Mouse (Mus musculus) ES-E14 (cell line): ENCODE data around the gene Gm2056. TPM values are rescaled to one million over a fixed set of nuclear protein-coding genes. Genes with fewer than 3 reads are reported as not detected.
A peak's percentile ranks its signal among the peaks of the same experiment; 100 is the strongest.
"Not testable (repeated sequence)": the region's sequence is repeated elsewhere in the genome, so short reads cannot be mapped to it uniquely, and the experiment has no call there.

Source experiments
- DNase-seq: peaks from one replicate; pipeline ENCODE4 v3.0.0-alpha.2; 2013; ENCODE audit warnings: low read depth, low spot score
- H3K27ac ChIP-seq: 2 replicates; pipeline ENCODE4 v1.5.1; 2012; ENCODE audit warnings: low read depth, mild to moderate bottlenecking, low read length, moderate library complexity, mixed read lengths; ENCODE audit not compliant: poor library complexity, insufficient read depth, severe bottlenecking
- H3K36me3 ChIP-seq: 2 replicates; pipeline ENCODE4 v1.6.1; 2012; ENCODE audit warnings: mild to moderate bottlenecking, low read length, moderate library complexity, mixed read lengths; ENCODE audit not compliant: control insufficient read depth, poor library complexity, insufficient read depth, severe bottlenecking
- H3K4me1 ChIP-seq, 2 experiments: fragments of 150-350 bp in 1 of 2; sonication (generic) in 1 of 2; 2 replicates each; pipeline ENCODE4 v1.6.1; 2012; ENCODE audit warnings: low read length in 2 of 2, mild to moderate bottlenecking in 1 of 2, mixed read lengths in 1 of 2; ENCODE audit not compliant: control insufficient read depth in 2 of 2, insufficient read depth in 2 of 2, poor library complexity in 1 of 2
- H3K4me3 ChIP-seq, 2 experiments: fragments of 150-350 bp in 1 of 2; sonication (generic) in 1 of 2; 2 replicates each; pipeline ENCODE4 v1.5.1; 2012; ENCODE audit warnings: low read length in 2 of 2, low read depth in 1 of 2, mild to moderate bottlenecking in 1 of 2, mixed read lengths in 1 of 2; ENCODE audit not compliant: insufficient read depth in 1 of 2, poor library complexity in 1 of 2, severe bottlenecking in 1 of 2
- H3K9ac ChIP-seq: 2 replicates; pipeline ENCODE4 v1.6.1; 2012; ENCODE audit warnings: low read depth, mild to moderate bottlenecking, low read length, mixed read lengths; ENCODE audit not compliant: poor library complexity, insufficient read depth, severe bottlenecking
- H3K9me3 ChIP-seq: fragments of 150-350 bp; sonication (generic); 2 replicates; pipeline ENCODE4 v1.6.1; 2012; ENCODE audit warnings: low read depth, mild to moderate bottlenecking, low read length; ENCODE audit not compliant: control insufficient read depth, insufficient read depth
- in situ Hi-C, 2 experiments: fragments of 600-800 bp; cut with MboI; formaldehyde crosslinking; loops; one replicate each; pipeline ENCODE4 v1.15.1; 2025; ENCODE audit warnings: low sequenced_read_pairs in 2 of 2, inconsistent platforms in 1 of 2; ENCODE audit not compliant: unreplicated experiment in 2 of 2
- total RNA-seq: library from RNA; depleted of rRNA; stranded (reverse); fragments of 300-350 nt; gene quantifications from 2 replicates; pipeline ENCODE4 v1.2.3, GENCODE M21; 2012; rRNA removed

The Gm2056 gene
- total RNA-seq, 1 experiment: 3.2 TPM

- DNase-seq: peak; percentile 47
- H3K36me3 ChIP-seq, H3K4me3 ChIP-seq, in situ Hi-C loops, H3K4me1 ChIP-seq, H3K9ac ChIP-seq, H3K9me3 ChIP-seq: not testable (repeated sequence)
- peak overlapping the region; percentile 82; the same call in 1 of the 2 replicates for H3K27ac ChIP-seq
Measured at GRCm38 (mm10) chr12:88045226-88045625, 18.4 kb downstream of the Gm2056 start.

Other genes with a start within 250 kb of the Gm2056 start
- gene Gm21936, start 231.5 kb upstream of the Gm2056 start, total RNA-seq: 8.9 and 15.6 TPM in 2 replicates
- 2.5 and 2.8 TPM in 2 replicates for gene BB287469, start 210.4 kb upstream of the Gm2056 start, total RNA-seq
- not detected in 2 replicates for gene Gm2001, start 184.7 kb upstream of the Gm2056 start, total RNA-seq
- gene Gm2016, start 152.9 kb upstream of the Gm2056 start, total RNA-seq: 38.6 and 44.0 TPM in 2 replicates
- gene Gm2022, start 131.6 kb upstream of the Gm2056 start, total RNA-seq: 28.2 and 44.4 TPM in 2 replicates
- 1.4 and 1.7 TPM in 2 replicates for gene Gm2035, start 107.1 kb upstream of the Gm2056 start, total RNA-seq
- 0.26 TPM in 1 of 2 replicates, not detected in the other for gene Gm2042, start 72.9 kb upstream of the Gm2056 start, total RNA-seq
- not detected in 2 replicates for gene Gm2075, start 15.2 kb upstream of the Gm2056 start, total RNA-seq
- gene Gm6803, start 8.2 kb upstream of the Gm2056 start, total RNA-seq: not detected in 2 replicates
- gene Gm16368, start 56.7 kb downstream of the Gm2056 start, total RNA-seq: 3.9 and 5.3 TPM in 2 replicates
- 0.42 TPM in 1 of 2 replicates, not detected in the other for gene Gm10436, start 155.1 kb downstream of the Gm2056 start, total RNA-seq
- gene Gm8332, start 223.1 kb downstream of the Gm2056 start, total RNA-seq: 107 and 141 TPM in 2 replicates
- gene Gm5662, start 247.5 kb downstream of the Gm2056 start, total RNA-seq: 46.1 and 56.0 TPM in 2 replicates